Mouse (Mus musculus) left cerebral cortex, adult 18-20 months (tissue): ENCODE data around the gene Fam135a. TPM values are rescaled to one million over a fixed set of nuclear protein-coding genes. Genes with fewer than 3 reads are reported as not detected.

ENCODE experiments used
- DNase-seq, 2 experiments: peaks; one replicate each; pipeline ENCODE4 v3.0.0; 2021 to 2022; ENCODE audit warnings: low spot score in 2 of 2, mixed read lengths in 1 of 2
- total RNA-seq, 2 experiments: library from RNA; stranded (reverse); gene quantifications; 2 replicates each; pipeline ENCODE4 v1.2.3; 2021

Fam135a gene
- total RNA-seq, 2 experiments from 2014 or later, result 25.8 to 28.4 TPM

DNA sequence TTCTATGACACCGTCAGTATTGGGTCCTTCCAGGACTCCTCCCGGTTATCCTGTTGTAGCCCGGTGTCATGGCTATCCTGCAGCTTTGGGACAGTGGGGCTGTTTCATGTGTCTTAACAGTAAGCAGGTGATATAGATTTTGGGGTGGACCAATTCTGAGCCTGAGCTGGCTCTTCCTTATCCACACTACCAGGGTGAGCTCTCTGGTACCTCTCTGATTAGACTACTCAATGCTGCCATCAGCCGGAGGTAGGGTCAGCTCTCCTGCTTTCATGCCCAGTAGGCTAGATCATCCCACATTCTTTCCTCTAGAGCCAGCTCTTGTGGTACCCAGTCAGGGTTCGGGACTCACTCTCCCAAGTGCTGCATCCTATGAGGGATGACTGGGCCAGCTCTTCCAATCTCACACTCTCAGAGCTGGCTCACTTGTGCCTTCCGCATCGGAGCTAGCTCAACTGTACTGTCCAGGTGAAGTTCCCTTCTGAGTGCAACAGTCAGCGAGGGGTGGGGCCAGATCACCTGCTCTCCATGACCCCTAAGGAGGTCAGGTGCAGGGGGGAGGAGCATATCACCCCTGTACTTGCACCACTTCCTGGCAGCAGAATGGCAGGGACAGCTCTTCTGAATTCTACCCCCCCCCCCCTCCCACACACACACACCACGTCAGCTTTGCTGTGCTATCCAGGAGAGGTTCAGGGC, 132.0 kb downstream of the Fam135a start:
- no peak for DNase-seq

DNA sequence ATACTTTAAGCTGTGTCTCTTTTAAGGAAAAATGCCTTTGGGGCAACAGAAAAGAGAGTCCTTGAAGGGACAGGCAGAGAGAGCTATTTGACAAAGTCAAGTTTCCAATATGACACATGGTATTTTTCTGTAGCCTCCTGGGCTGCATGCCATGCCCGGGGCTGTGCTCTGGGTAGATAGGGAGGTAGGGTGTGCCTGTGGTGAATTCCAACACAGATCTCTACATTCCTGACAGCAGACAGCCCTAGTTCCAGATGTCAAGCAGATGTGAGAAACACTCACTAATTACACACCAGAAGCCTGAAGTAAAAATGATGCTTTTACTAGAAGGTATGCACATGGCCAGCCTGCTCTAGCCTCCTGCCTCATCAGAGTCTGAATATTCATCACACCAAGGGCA, 133.9 kb downstream of the Fam135a start:
- DNase-seq, result no peak

Other genes starting within 250 kb of the Fam135a start
- 100 to 1,000 TPM; 140 to 143 TPM for gene Smap1, start 178.0 kb downstream of the Fam135a start, total RNA-seq
- 10 to 100 TPM; 50.2 to 56.9 TPM for gene Sdhaf4, start 94.7 kb downstream of the Fam135a start, total RNA-seq
- under 1 TPM; 0.56 to 0.60 TPM for gene Col9a1, start 77.3 kb upstream of the Fam135a start, total RNA-seq